In the genomic region with DNA sequence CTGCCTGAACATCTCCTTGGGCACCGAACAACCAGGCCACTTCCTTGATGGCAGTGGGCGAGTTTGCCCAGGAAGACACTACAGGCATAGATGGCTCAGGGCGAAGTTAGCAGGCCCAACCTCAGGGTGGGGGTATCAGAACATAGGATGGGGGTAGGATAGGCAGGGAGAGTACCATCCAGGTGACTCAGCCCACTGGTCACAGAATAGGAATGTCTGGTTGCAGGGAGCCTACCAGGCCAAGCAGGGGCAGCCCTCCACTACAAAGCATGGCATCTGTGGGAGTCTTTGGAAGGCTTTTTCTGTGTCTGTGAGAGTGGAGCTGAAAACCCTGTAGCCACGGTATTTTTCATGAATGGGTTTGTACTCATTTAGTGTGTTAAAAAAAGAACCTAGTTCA, we compare ENCODE assay signal across 28 mouse cellular contexts. TPM values are rescaled to one million over a fixed set of nuclear protein-coding genes. Genes with fewer than 3 reads are reported as not detected.
A peak's percentile ranks its signal among the peaks of the same experiment; 100 is the strongest.
DNase-seq lines count a peak whose midpoint lies in the region; ATAC-seq and TF ChIP-seq lines count a peak whose summit lies in the region.
"Had no signal": no experiment of that assay in that cellular context is flagged by ENCODE, and none has a peak within 500 bp of the region (broad histone marks: within the 10 kb centered on the region; RNA-seq: fewer than 3 reads in every experiment).

No protein-coding gene starts in this region.

- no peak for TF ChIP-seq POLR2A in cerebellum, adult 2 months (IDR thresholded peaks at IDR 0.05; ENCODE audit: borderline replicate concordance, insufficient read depth, low read length)

- 88% methylated on average over 4 of the region's 4 CpGs for WGBS in cerebellum, adult 2 months
- WGBS in liver, embryonic 12.5 days (ENCODE audit: insufficient replicate concordance) = 55% methylated on average over 4 of the region's 4 CpGs

- DNase-seq in 3T3-L1 (ENCODE audit: low read depth, low spot score) = peak; percentile 76
- peak; percentile 68 for DNase-seq in Muller cell, postnatal 12 days (ENCODE audit: inconsistent ontology term)
- no peak for DNase-seq in cerebellum, adult 2 months
- no peak for DNase-seq in heart, postnatal 36 days
- DNase-seq: adrenal gland, adult 8-10 months; adrenal gland, postnatal 14 days; adrenal gland, postnatal 36 days; cerebellum, adult 11-12 months; cerebellum, adult 8-10 months; cerebellum, adult 9-11 months; cerebellum, postnatal 14 days; cerebellum, postnatal 36 days; embryo, embryonic 11 days; forebrain, postnatal 0 days had no signal

- intact Hi-C loops in heart, postnatal 36 days (cut with DNase I) = loop anchor here (10.0 kb wide), 1 partner anchor 247 kb away; no protein-coding TSS in a partner anchor

- H3K4me2 ChIP-seq in liver, embryonic 12.5 days = no peak overlapping the region
- H3K4me2 ChIP-seq: embryonic facial prominence, embryonic 13.5 days; embryonic facial prominence, embryonic 15.5 days; forebrain, embryonic 13.5 days; forebrain, embryonic 15.5 days had no signal

- TF ChIP-seq CTCF in cerebellum, adult 2 months (IDR thresholded peaks at IDR 0.05; ENCODE audit: borderline replicate concordance, insufficient read depth, low read depth, low read length) = no peak

- no peaks in the 10 kb centered on the region for H3K36me3 ChIP-seq in liver, embryonic 12.5 days
- H3K36me3 ChIP-seq: embryonic facial prominence, embryonic 13.5 days; embryonic facial prominence, embryonic 15.5 days; forebrain, embryonic 15.5 days; G1E had no signal

- H3K4me3 ChIP-seq in cerebellum, adult 2 months (replicated peaks; ENCODE audit: insufficient read depth, low read depth, low read length) = no peak overlapping the region
- no peak overlapping the region for H3K4me3 ChIP-seq in liver, embryonic 12.5 days
- H3K4me3 ChIP-seq: embryonic facial prominence, embryonic 13.5 days; embryonic facial prominence, embryonic 15.5 days; erythroblast, embryonic 14.5 days; forebrain, embryonic 13.5 days; forebrain, embryonic 15.5 days had no signal

- H3K27me3 ChIP-seq in cerebellum, adult 2 months (ENCODE audit: control insufficient read depth, insufficient read depth, low read length) = peaks cover 2% of the 10 kb centered on the region
- peaks cover 50% of the 10 kb centered on the region for H3K27me3 ChIP-seq in liver, embryonic 12.5 days (replicated peaks)
- H3K27me3 ChIP-seq: forebrain, embryonic 15.5 days had no signal

- no peaks in the 10 kb centered on the region for H3K9me3 ChIP-seq in liver, embryonic 12.5 days (replicated peaks)
- H3K9me3 ChIP-seq: embryonic facial prominence, embryonic 13.5 days; embryonic facial prominence, embryonic 15.5 days; forebrain, embryonic 13.5 days; forebrain, embryonic 15.5 days; G1E had no signal

- ATAC-seq in liver, embryonic 12.5 days = no peak
- ATAC-seq: activated CD4-positive, CD25-positive, alpha-beta regulatory T cell, adult 4 months; CD4-positive, CD25-positive, alpha-beta regulatory T cell, adult 4 months; forebrain, embryonic 13.5 days; forebrain, embryonic 15.5 days; forebrain, postnatal 0 days had no signal

- H3K9ac ChIP-seq in liver, embryonic 12.5 days = no peak overlapping the region
- H3K9ac ChIP-seq: embryonic facial prominence, embryonic 13.5 days; embryonic facial prominence, embryonic 15.5 days; forebrain, embryonic 13.5 days; forebrain, embryonic 15.5 days; forebrain, postnatal 0 days had no signal

- H3K27ac ChIP-seq in cerebellum, adult 2 months (ENCODE audit: insufficient read depth, low read length) = no peak overlapping the region
- no peak overlapping the region for H3K27ac ChIP-seq in liver, embryonic 12.5 days
- H3K27ac ChIP-seq: embryonic facial prominence, embryonic 13.5 days; embryonic facial prominence, embryonic 15.5 days; forebrain, embryonic 13.5 days; forebrain, embryonic 15.5 days had no signal

- no peaks in the 10 kb centered on the region for H3K4me1 ChIP-seq in cerebellum, adult 2 months (ENCODE audit: control insufficient read depth, insufficient read depth, low read length)
- H3K4me1 ChIP-seq in liver, embryonic 12.5 days = no peaks in the 10 kb centered on the region

RNA-seq across cellular contexts. Expression of a gene that starts 3.3 kb away (rescaled TPM):
- 1.4 and 1.6 TPM in 2 replicates for polyA plus RNA-seq in cerebellum, adult 2 months (2012; rRNA removed)
- total RNA-seq in heart, postnatal 36 days (2021) = not detected
- not detected in 2 replicates for polyA plus RNA-seq in liver, embryonic 12.5 days (2016; fragmentation: Nextera tagmentation; extraction: Ambion mirVana)
- total RNA-seq: adrenal gland, adult 8-10 months; adrenal gland, postnatal 14 days; CH12.LX; common myeloid progenitor, adult 5-6 weeks had no signal
- polyA plus RNA-seq: activated CD4-positive, CD25-positive, alpha-beta regulatory T cell, adult 4 months; CD4-positive, CD25-positive, alpha-beta regulatory T cell, adult 4 months; embryonic facial prominence, embryonic 11.5 days; embryonic facial prominence, embryonic 13.5 days; erythroblast, embryonic 14.5 days; forebrain, embryonic 13.5 days; forebrain, embryonic 15.5 days; G1E had no signal

RNA-seq across cellular contexts. Expression of a gene that starts 21.3 kb away (rescaled TPM):
- 141 and 145 TPM in 2 replicates for polyA plus RNA-seq in cerebellum, adult 2 months (2012; rRNA removed)
- not detected for total RNA-seq in heart, postnatal 36 days (2021)
- polyA plus RNA-seq in liver, embryonic 12.5 days (2016; fragmentation: Nextera tagmentation; extraction: Ambion mirVana) = not detected in 2 replicates
- total RNA-seq: adrenal gland, adult 18-20 months; adrenal gland, postnatal 14 days; adrenal gland, postnatal 36 days; CH12.LX; common myeloid progenitor, adult 5-6 weeks had no signal
- polyA plus RNA-seq: activated CD4-positive, CD25-positive, alpha-beta regulatory T cell, adult 4 months; CD4-positive, CD25-positive, alpha-beta regulatory T cell, adult 4 months; embryonic facial prominence, embryonic 15.5 days; erythroblast, embryonic 14.5 days; G1E had no signal

RNA-seq across cellular contexts. Expression of a gene that starts 25.2 kb away (rescaled TPM):
- 0.02 TPM in 1 of 2 replicates, not detected in the other for polyA plus RNA-seq in cerebellum, adult 2 months (2012; rRNA removed)
- 10 to 100 TPM; 89.7 to 92.7 TPM for total RNA-seq in heart, postnatal 36 days (2021)
- polyA plus RNA-seq in liver, embryonic 12.5 days (2016; fragmentation: Nextera tagmentation; extraction: Ambion mirVana) = not detected in 2 replicates
- total RNA-seq: adrenal gland, adult 18-20 months; adrenal gland, adult 8-10 months; adrenal gland, postnatal 14 days; adrenal gland, postnatal 36 days; CH12.LX; common myeloid progenitor, adult 5-6 weeks; G1E had no signal
- polyA plus RNA-seq: activated CD4-positive, CD25-positive, alpha-beta regulatory T cell, adult 4 months; CD4-positive, CD25-positive, alpha-beta regulatory T cell, adult 4 months; embryonic facial prominence, embryonic 13.5 days; erythroblast, embryonic 14.5 days; forebrain, embryonic 11.5 days; forebrain, embryonic 13.5 days; forebrain, embryonic 15.5 days; G1E had no signal

Comparison
In these comparisons a context has a peak if more than half of its experiments do, and no peak if none do; other contexts are left out.
1. DNase-seq: peak in 3T3-L1 (single experiment) and Muller cell, postnatal 12 days (single experiment); none in cerebellum, adult 2 months (0 of 2) and heart, postnatal 36 days (0 of 2).
2. RNA of a gene that starts 21.3 kb away (polyA plus RNA-seq): 141 to 145 TPM in cerebellum, adult 2 months; not detected in liver, embryonic 12.5 days; every median in the first group is over 100 times any median in the second.